Mouse (Mus musculus): ENCODE measurements around the gene Fbrs. TPM values are rescaled to one million over a fixed set of nuclear protein-coding genes. Genes with fewer than 3 reads are reported as not detected.

The Fbrs gene
- polyA plus RNA-seq, 1 experiment from 2014 or later = 16.1 TPM

Small RNA genes lying within 50 kb of the gene (microRNA-seq; reads per million reads assigned to microRNA genes)
- gene Gm47278 (not detected), gene Mir7060 (not detected)

Other genes starting within 250 kb of the Fbrs start
- gene Zfp553, start 246.1 kb upstream of the Fbrs start, polyA plus RNA-seq (2014; fragmentation: Nextera tagmentation; extraction: Ambion mirVana) = 23.0 and 26.2 TPM in 2 replicates
- gene Sept1, start 246.1 kb upstream of the Fbrs start, polyA plus RNA-seq (2014; fragmentation: Nextera tagmentation; extraction: Ambion mirVana) = 18.5 and 21.6 TPM in 2 replicates
- 59.3 and 94.9 TPM in 2 replicates for gene Zfp771, start 234.9 kb upstream of the Fbrs start, polyA plus RNA-seq (2014; fragmentation: Nextera tagmentation; extraction: Ambion mirVana)
- 252 and 290 TPM in 2 replicates for gene Dctpp1, start 218.5 kb upstream of the Fbrs start, polyA plus RNA-seq (2014; fragmentation: Nextera tagmentation; extraction: Ambion mirVana)
- 112 and 132 TPM in 2 replicates for gene Sephs2, start 205.1 kb upstream of the Fbrs start, polyA plus RNA-seq (2014; fragmentation: Nextera tagmentation; extraction: Ambion mirVana)
- 0.80 and 1.0 TPM in 2 replicates for gene Itgal, start 182.9 kb upstream of the Fbrs start, polyA plus RNA-seq (2014; fragmentation: Nextera tagmentation; extraction: Ambion mirVana)
- 7.0 and 7.6 TPM in 2 replicates for gene Zfp768, start 133.6 kb upstream of the Fbrs start, polyA plus RNA-seq (2014; fragmentation: Nextera tagmentation; extraction: Ambion mirVana)
- 5.7 and 8.4 TPM in 2 replicates for gene Zfp747, start 103.1 kb upstream of the Fbrs start, polyA plus RNA-seq (2014; fragmentation: Nextera tagmentation; extraction: Ambion mirVana)
- gene 9130019O22Rik, start 92.0 kb upstream of the Fbrs start, polyA plus RNA-seq (2014; fragmentation: Nextera tagmentation; extraction: Ambion mirVana) = 2.6 and 7.2 TPM in 2 replicates
- gene E430018J23Rik, start 85.6 kb upstream of the Fbrs start, polyA plus RNA-seq (2014; fragmentation: Nextera tagmentation; extraction: Ambion mirVana) = 5.5 and 8.0 TPM in 2 replicates
- gene Zfp764, start 72.4 kb upstream of the Fbrs start, polyA plus RNA-seq (2014; fragmentation: Nextera tagmentation; extraction: Ambion mirVana) = 6.8 and 8.8 TPM in 2 replicates
- 26.8 and 27.6 TPM in 2 replicates for gene Zfp688, start 57.1 kb upstream of the Fbrs start, polyA plus RNA-seq (2014; fragmentation: Nextera tagmentation; extraction: Ambion mirVana)
- 6.4 and 10.8 TPM in 2 replicates for gene Zfp689, start 30.0 kb upstream of the Fbrs start, polyA plus RNA-seq (2014; fragmentation: Nextera tagmentation; extraction: Ambion mirVana)
- 40.9 and 48.4 TPM in 2 replicates for gene Prr14, start 19.6 kb upstream of the Fbrs start, polyA plus RNA-seq (2014; fragmentation: Nextera tagmentation; extraction: Ambion mirVana)
- 43.0 and 82.3 TPM in 2 replicates for gene Srcap, start 32.8 kb downstream of the Fbrs start, polyA plus RNA-seq (2014; fragmentation: Nextera tagmentation; extraction: Ambion mirVana)
- gene Gm42715, start 40.4 kb downstream of the Fbrs start, polyA plus RNA-seq (2014; fragmentation: Nextera tagmentation; extraction: Ambion mirVana) = 25.1 and 25.4 TPM in 2 replicates
- 6.3 and 10.0 TPM in 2 replicates for gene Tmem265, start 82.2 kb downstream of the Fbrs start, polyA plus RNA-seq (2014; fragmentation: Nextera tagmentation; extraction: Ambion mirVana)
- 37.8 and 39.8 TPM in 2 replicates for gene Phkg2, start 94.1 kb downstream of the Fbrs start, polyA plus RNA-seq (2014; fragmentation: Nextera tagmentation; extraction: Ambion mirVana)
- 12.7 and 14.5 TPM in 2 replicates for gene Ccdc189, start 109.4 kb downstream of the Fbrs start, polyA plus RNA-seq (2014; fragmentation: Nextera tagmentation; extraction: Ambion mirVana)
- 25.5 and 41.5 TPM in 2 replicates for gene Rnf40, start 109.6 kb downstream of the Fbrs start, polyA plus RNA-seq (2014; fragmentation: Nextera tagmentation; extraction: Ambion mirVana)
- 14.0 and 23.5 TPM in 2 replicates for gene Zfp629, start 136.6 kb downstream of the Fbrs start, polyA plus RNA-seq (2014; fragmentation: Nextera tagmentation; extraction: Ambion mirVana)
- gene Bcl7c, start 229.7 kb downstream of the Fbrs start, polyA plus RNA-seq (2014; fragmentation: Nextera tagmentation; extraction: Ambion mirVana) = 65.9 and 79.1 TPM in 2 replicates
- gene Ctf1, start 233.5 kb downstream of the Fbrs start, polyA plus RNA-seq (2014; fragmentation: Nextera tagmentation; extraction: Ambion mirVana) = 17.5 and 23.7 TPM in 2 replicates